ENCODE assay signal across 10 mouse cellular contexts in the genomic region with DNA sequence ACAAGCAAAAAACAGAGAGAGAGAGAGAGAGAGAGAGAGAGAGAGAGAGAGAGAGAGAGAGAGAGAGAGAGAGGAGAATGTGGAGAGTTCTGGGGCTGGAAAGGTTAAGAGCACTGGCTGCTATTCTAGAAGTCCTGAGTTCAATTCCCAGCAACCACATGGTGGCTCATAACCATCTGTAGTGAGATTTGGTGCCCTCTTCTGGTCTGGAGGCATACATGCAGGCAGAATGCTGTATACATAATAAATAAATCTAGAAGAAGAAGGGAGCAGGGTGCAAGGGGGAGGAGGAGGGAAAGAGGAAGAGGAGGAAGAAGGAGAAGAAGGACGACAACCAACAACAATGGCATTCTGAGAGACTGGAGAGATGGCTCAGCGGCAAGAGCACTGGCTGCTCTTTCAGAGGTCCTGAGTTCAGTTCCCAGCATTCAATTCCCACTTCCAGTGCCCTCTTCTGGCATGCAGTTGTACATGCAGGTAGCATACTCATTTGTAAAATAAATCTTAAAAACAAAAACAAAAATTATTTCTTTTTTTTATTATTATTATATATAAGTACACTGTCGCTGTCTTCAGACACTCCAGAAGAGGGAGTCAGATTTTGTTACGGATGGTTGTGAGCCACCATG. TPM values are rescaled to one million over a fixed set of nuclear protein-coding genes. Genes with fewer than 3 reads are reported as not detected.
A peak's percentile ranks its signal among the peaks of the same experiment; 100 is the strongest.
DNase-seq lines count a peak whose midpoint lies in the region; ATAC-seq and TF ChIP-seq lines count a peak whose summit lies in the region.
"Not testable (repeated sequence)": the region's sequence is repeated elsewhere in the genome, so short reads cannot be mapped to it uniquely, and the experiment has no call there.
"Had no signal": no experiment of that assay in that cellular context is flagged by ENCODE, and none has a peak within 500 bp of the region (broad histone marks: within the 10 kb centered on the region; RNA-seq: fewer than 3 reads in every experiment).

No protein-coding gene starts in this region.

- H3K4me1 ChIP-seq in E14TG2a.4 (replicated peaks; ENCODE audit: low read depth, low read length); MEL (ENCODE audit: control insufficient read depth in 1 of 2, insufficient read depth in 2 of 2, low read length in 2 of 2); heart, postnatal 0 days (ENCODE audit: control insufficient read depth, insufficient read depth); kidney, adult 2 months (ENCODE audit: control insufficient read depth, insufficient read depth, low read length); liver, postnatal 0 days (ENCODE audit: insufficient read depth); stomach, postnatal 0 days (replicated peaks; ENCODE audit: control insufficient read depth, insufficient read depth): not testable (repeated sequence)
- H3K4me1 ChIP-seq in bone marrow macrophage, adult 2 months (ENCODE audit: control insufficient read depth, insufficient read depth, low read length): peaks cover 10% of the 10 kb centered on the region

- H3K9ac ChIP-seq in MEL (ENCODE audit: control insufficient read depth, low read depth, low read length, poor library complexity, severe bottlenecking); heart, postnatal 0 days (replicated peaks; ENCODE audit: low read depth, low read length); liver, postnatal 0 days (replicated peaks); stomach, postnatal 0 days (ENCODE audit: low read length): not testable (repeated sequence)

- H3K27ac ChIP-seq in MEL (ENCODE audit: control insufficient read depth, low read depth, low read length); bone marrow macrophage, adult 2 months (ENCODE audit: insufficient read depth, low read depth, low read length); heart, postnatal 0 days (ENCODE audit: low read depth); kidney, adult 2 months (ENCODE audit: insufficient read depth, low read depth, low read length); liver, postnatal 0 days (ENCODE audit: low read depth); stomach, postnatal 0 days (replicated peaks): not testable (repeated sequence)

- not testable (repeated sequence) for H3K9me3 ChIP-seq in E14TG2a.4 (ENCODE audit: low read length); MEL (replicated peaks; ENCODE audit: insufficient read depth, low read length); heart, postnatal 0 days (replicated peaks; ENCODE audit: control insufficient read depth, low read length); liver, postnatal 0 days (ENCODE audit: low read length); stomach, postnatal 0 days (ENCODE audit: control insufficient read depth, low read length)

- not testable (repeated sequence) for ATAC-seq in heart, postnatal 0 days (ENCODE audit: insufficient read depth, low read depth); liver, postnatal 0 days; stomach, postnatal 0 days (ENCODE audit: low FRiP score, low TSS enrichment)

- TF ChIP-seq RAD21 in MEL (IDR thresholded peaks at IDR 0.05; ENCODE audit: low read depth, low read length): not testable (repeated sequence)

- H3K27me3 ChIP-seq in E14TG2a.4 (ENCODE audit: insufficient read depth, low read length): peaks cover 22% of the 10 kb centered on the region
- not testable (repeated sequence) for H3K27me3 ChIP-seq in MEL (ENCODE audit: control insufficient read depth in 1 of 2, insufficient read depth in 2 of 2, low read length in 2 of 2); heart, postnatal 0 days (ENCODE audit: control insufficient read depth, insufficient read depth, low read length); kidney, adult 2 months (replicated peaks; ENCODE audit: control insufficient read depth, insufficient read depth, low read length); liver, postnatal 0 days (ENCODE audit: insufficient read depth, low read length); stomach, postnatal 0 days (ENCODE audit: control insufficient read depth, insufficient read depth, low read length)

- not testable (repeated sequence) for H3K36me3 ChIP-seq in E14TG2a.4 (ENCODE audit: insufficient read depth, low read length); MEL (ENCODE audit: control insufficient read depth in 1 of 2, insufficient read depth in 2 of 2, low read length in 2 of 2); heart, postnatal 0 days (replicated peaks; ENCODE audit: control insufficient read depth, insufficient read depth, low read length); kidney, adult 2 months (ENCODE audit: control insufficient read depth, insufficient read depth, low read length); liver, postnatal 0 days (replicated peaks; ENCODE audit: insufficient read depth, low read length); stomach, postnatal 0 days (ENCODE audit: control insufficient read depth, insufficient read depth, low read length)

- not testable (repeated sequence) for TF ChIP-seq EP300 in MEL (IDR thresholded peaks at IDR 0.05; ENCODE audit: low read depth in 1 of 2, low read length in 2 of 2); heart, postnatal 0 days (IDR thresholded peaks at IDR 0.05; ENCODE audit: low read depth); liver, postnatal 0 days (IDR thresholded peaks at IDR 0.05; ENCODE audit: low read depth); stomach, postnatal 0 days (optimal IDR thresholded peaks at IDR 0.05)

- H3K4me2 ChIP-seq in heart, postnatal 0 days (ENCODE audit: low read depth, low read length); liver, postnatal 0 days (ENCODE audit: low read depth, low read length); stomach, postnatal 0 days (replicated peaks; ENCODE audit: low read depth): not testable (repeated sequence)

- not testable (repeated sequence) for H3K79me2 ChIP-seq in MEL (ENCODE audit: control insufficient read depth, insufficient read depth, low read length, poor library complexity)

- TF ChIP-seq CTCF in E14TG2a.4 (conservative IDR thresholded peaks at IDR 0.05; ENCODE audit: low read length) (peak; percentile 28; the same call in 1 of the 2 replicates), MEL (IDR thresholded peaks at IDR 0.05 in 2 of 3, conservative IDR thresholded peaks at IDR 0.05 in 1 of 3; ENCODE audit: control insufficient read depth in 1 of 3, insufficient read depth in 1 of 3, low read depth in 2 of 3, low read length in 3 of 3, poor library complexity in 1 of 3, severe bottlenecking in 1 of 3) (peak in 2 of 3 experiments; percentile 16 to 36; a peak in 4 of 6 replicates)
- peak; percentile 29; the same call in 1 of the 2 replicates for TF ChIP-seq CTCF in bone marrow macrophage, adult 2 months (IDR thresholded peaks at IDR 0.05; ENCODE audit: low read depth, low read length)
- TF ChIP-seq CTCF in heart, postnatal 0 days (IDR thresholded peaks at IDR 0.05; ENCODE audit: low read depth): peak; percentile 6; the same call in 1 of the 2 replicates
- TF ChIP-seq CTCF in kidney, adult 2 months (conservative IDR thresholded peaks at IDR 0.05; ENCODE audit: insufficient read depth, insufficient read length, low read depth, low read length): 0 out of 2 replicates have a peak, but pooled peaks have one; percentile 11
- peak; percentile 45 for TF ChIP-seq CTCF in liver, postnatal 0 days (IDR thresholded peaks at IDR 0.05; ENCODE audit: low read depth)
- TF ChIP-seq CTCF in stomach, postnatal 0 days (IDR thresholded peaks at IDR 0.05; ENCODE audit: low read depth): peak; percentile 41

- TF ChIP-seq POLR2A in MEL (IDR thresholded peaks at IDR 0.05; ENCODE audit: control insufficient read depth in 1 of 2, insufficient read depth in 1 of 2, low read depth in 1 of 2, low read length in 2 of 2, poor library complexity in 1 of 2); bone marrow macrophage, adult 2 months (IDR thresholded peaks at IDR 0.05; ENCODE audit: borderline replicate concordance, low read depth, low read length); kidney, adult 2 months (IDR thresholded peaks at IDR 0.05; ENCODE audit: low read depth, low read length): not testable (repeated sequence)

- peak; percentile 34 for DNase-seq in MEL (ENCODE audit: low read depth, low spot score)
- not testable (repeated sequence) for DNase-seq in heart, postnatal 0 days (ENCODE audit: low spot score); kidney, adult 2 months; liver, postnatal 0 days; stomach, postnatal 0 days (ENCODE audit: low spot score)

- not testable (repeated sequence) for H3K4me3 ChIP-seq in E14TG2a.4 (replicated peaks; ENCODE audit: low read length); MEL (ENCODE audit: control insufficient read depth in 1 of 2, insufficient read depth in 1 of 2, low read depth in 2 of 2, low read length in 2 of 2); bone marrow macrophage, adult 2 months (ENCODE audit: insufficient read depth, low read length); heart, postnatal 0 days (ENCODE audit: low read depth, low read length); kidney, adult 2 months (ENCODE audit: insufficient read depth, low read depth, low read length); liver, postnatal 0 days (ENCODE audit: low read depth, low read length); stomach, postnatal 0 days (ENCODE audit: low read depth, low read length)

- 78% methylated on average over 4 of the region's 4 CpGs for WGBS in heart, postnatal 0 days
- 92% methylated on average over 4 of the region's 4 CpGs for WGBS in kidney, adult 2 months
- WGBS in liver, postnatal 0 days (ENCODE audit: insufficient replicate concordance): 78% methylated on average over 4 of the region's 4 CpGs
- WGBS in stomach, postnatal 0 days: 84% methylated on average over 4 of the region's 4 CpGs

RNA-seq across cellular contexts. Expression of a gene that starts 11.1 kb away (rescaled TPM):
- total RNA-seq in MEL (2012; rRNA removed): not detected in 2 replicates
- polyA plus RNA-seq in MEL (2012; ENCODE audit: insufficient read depth in 1 of 2, insufficient read length in 2 of 2, low read depth in 1 of 2, low replicate concordance in 2 of 2, missing spikeins in 1 of 2): not detected
- polyA plus RNA-seq in bone marrow macrophage, adult 2 months (2012; ENCODE audit: insufficient read depth, insufficient read length, missing spikeins): not detected in 2 replicates
- 1.8 and 2.0 TPM in 2 replicates for total RNA-seq in heart, postnatal 0 days (2014; rRNA removed; ENCODE audit: low replicate concordance)
- 0.56 and 0.65 TPM in 2 replicates for polyA plus RNA-seq in heart, postnatal 0 days (2015; fragmentation: Nextera tagmentation; extraction: Ambion mirVana)
- 37.7 and 38.7 TPM in 2 replicates for polyA plus RNA-seq in kidney, adult 2 months (2012; rRNA removed)
- polyA plus RNA-seq in liver, postnatal 0 days (2015; fragmentation: Nextera tagmentation; extraction: Ambion mirVana): 0.05 and 0.79 TPM in 2 replicates
- 0.04 and 0.05 TPM in 2 replicates for polyA plus RNA-seq in stomach, postnatal 0 days (2015; fragmentation: Nextera tagmentation; extraction: Ambion mirVana)
- total RNA-seq: CH12.LX had no signal
- polyA plus RNA-seq: activated CD4-positive, CD25-positive, alpha-beta regulatory T cell, adult 4 months; C2C12 had no signal

RNA-seq across cellular contexts. Expression of a gene that starts 19.1 kb away (rescaled TPM):
- total RNA-seq in MEL (2012; rRNA removed): 353 and 414 TPM in 2 replicates
- polyA plus RNA-seq in MEL (2012; ENCODE audit: insufficient read depth in 1 of 2, insufficient read length in 2 of 2, low read depth in 1 of 2, low replicate concordance in 2 of 2, missing spikeins in 1 of 2): 100 to 1,000 TPM in 1 of 2 experiments, not detected in 1; 429 TPM
- polyA plus RNA-seq in bone marrow macrophage, adult 2 months (2012; ENCODE audit: insufficient read depth, insufficient read length, missing spikeins): 128 and 156 TPM in 2 replicates
- total RNA-seq in heart, postnatal 0 days (2014; rRNA removed; ENCODE audit: low replicate concordance): 82.6 and 104 TPM in 2 replicates
- 177 and 180 TPM in 2 replicates for polyA plus RNA-seq in heart, postnatal 0 days (2015; fragmentation: Nextera tagmentation; extraction: Ambion mirVana)
- polyA plus RNA-seq in kidney, adult 2 months (2012; rRNA removed): 43.2 and 55.0 TPM in 2 replicates
- polyA plus RNA-seq in liver, postnatal 0 days (2015; fragmentation: Nextera tagmentation; extraction: Ambion mirVana): 136 and 143 TPM in 2 replicates
- polyA plus RNA-seq in stomach, postnatal 0 days (2015; fragmentation: Nextera tagmentation; extraction: Ambion mirVana): 159 and 166 TPM in 2 replicates

RNA-seq across cellular contexts. Expression of a gene that starts 26.9 kb away (rescaled TPM):
- 4.4 and 5.6 TPM in 2 replicates for total RNA-seq in MEL (2012; rRNA removed)
- polyA plus RNA-seq in MEL (2012; ENCODE audit: insufficient read depth in 1 of 2, insufficient read length in 2 of 2, low read depth in 1 of 2, low replicate concordance in 2 of 2, missing spikeins in 1 of 2): 10 to 100 TPM in 1 of 2 experiments, not detected in 1; 14.6 TPM
- polyA plus RNA-seq in bone marrow macrophage, adult 2 months (2012; ENCODE audit: insufficient read depth, insufficient read length, missing spikeins): 5.6 and 6.4 TPM in 2 replicates
- 3.1 and 6.0 TPM in 2 replicates for total RNA-seq in heart, postnatal 0 days (2014; rRNA removed; ENCODE audit: low replicate concordance)
- 4.1 and 4.3 TPM in 2 replicates for polyA plus RNA-seq in heart, postnatal 0 days (2015; fragmentation: Nextera tagmentation; extraction: Ambion mirVana)
- 23.1 and 29.3 TPM in 2 replicates for polyA plus RNA-seq in kidney, adult 2 months (2012; rRNA removed)
- polyA plus RNA-seq in liver, postnatal 0 days (2015; fragmentation: Nextera tagmentation; extraction: Ambion mirVana): 1.4 TPM in 2 replicates
- 4.3 and 4.8 TPM in 2 replicates for polyA plus RNA-seq in stomach, postnatal 0 days (2015; fragmentation: Nextera tagmentation; extraction: Ambion mirVana)

RNA-seq across cellular contexts. Expression of a gene that starts 36.6 kb away (rescaled TPM):
- total RNA-seq in MEL (2012; rRNA removed): 2.9 and 3.6 TPM in 2 replicates
- 1 to 10 TPM in 1 of 2 experiments, not detected in 1; 5.9 TPM for polyA plus RNA-seq in MEL (2012; ENCODE audit: insufficient read depth in 1 of 2, insufficient read length in 2 of 2, low read depth in 1 of 2, low replicate concordance in 2 of 2, missing spikeins in 1 of 2)
- polyA plus RNA-seq in bone marrow macrophage, adult 2 months (2012; ENCODE audit: insufficient read depth, insufficient read length, missing spikeins): 10.1 and 11.6 TPM in 2 replicates
- 4.0 and 4.7 TPM in 2 replicates for total RNA-seq in heart, postnatal 0 days (2014; rRNA removed; ENCODE audit: low replicate concordance)
- polyA plus RNA-seq in heart, postnatal 0 days (2015; fragmentation: Nextera tagmentation; extraction: Ambion mirVana): 3.4 and 3.5 TPM in 2 replicates
- 7.0 and 7.1 TPM in 2 replicates for polyA plus RNA-seq in kidney, adult 2 months (2012; rRNA removed)
- 1.5 and 1.6 TPM in 2 replicates for polyA plus RNA-seq in liver, postnatal 0 days (2015; fragmentation: Nextera tagmentation; extraction: Ambion mirVana)
- 5.5 TPM in 2 replicates for polyA plus RNA-seq in stomach, postnatal 0 days (2015; fragmentation: Nextera tagmentation; extraction: Ambion mirVana)

RNA-seq across cellular contexts. Expression of a gene that starts 46.3 kb away (rescaled TPM):
- total RNA-seq in MEL (2012; rRNA removed): 10.2 and 12.3 TPM in 2 replicates
- 10 to 100 TPM; 22.7 to 28.3 TPM for polyA plus RNA-seq in MEL (2012; ENCODE audit: insufficient read depth in 1 of 2, insufficient read length in 2 of 2, low read depth in 1 of 2, low replicate concordance in 2 of 2, missing spikeins in 1 of 2)
- polyA plus RNA-seq in bone marrow macrophage, adult 2 months (2012; ENCODE audit: insufficient read depth, insufficient read length, missing spikeins): 30.0 and 33.3 TPM in 2 replicates
- total RNA-seq in heart, postnatal 0 days (2014; rRNA removed; ENCODE audit: low replicate concordance): 33.5 and 34.4 TPM in 2 replicates
- 6.7 and 7.4 TPM in 2 replicates for polyA plus RNA-seq in heart, postnatal 0 days (2015; fragmentation: Nextera tagmentation; extraction: Ambion mirVana)
- polyA plus RNA-seq in kidney, adult 2 months (2012; rRNA removed): 30.2 and 34.2 TPM in 2 replicates
- polyA plus RNA-seq in liver, postnatal 0 days (2015; fragmentation: Nextera tagmentation; extraction: Ambion mirVana): 3.0 and 3.7 TPM in 2 replicates
- polyA plus RNA-seq in stomach, postnatal 0 days (2015; fragmentation: Nextera tagmentation; extraction: Ambion mirVana): 7.6 and 9.2 TPM in 2 replicates

Comparison
In these comparisons a context has a peak if more than half of its experiments do, and no peak if none do; other contexts are left out.
1. RNA of a gene that starts 11.1 kb away (polyA plus RNA-seq): 37.7 to 38.7 TPM in kidney, adult 2 months; 0.56 to 0.65 TPM in heart, postnatal 0 days, 0.05 to 0.79 TPM in liver, postnatal 0 days, not detected in bone marrow macrophage, adult 2 months, 0.04 to 0.05 TPM in stomach, postnatal 0 days and not detected in MEL; every median in the first group is over 10 times any median in the second.
2. Peak in every context shown above with its lines, with median percentiles within 50 percentile points of each other: CTCF ChIP-seq.